Mouse (Mus musculus) midbrain, embryonic 16.5 days (tissue): ENCODE data around the gene Myo15. TPM values are rescaled to one million over a fixed set of nuclear protein-coding genes. Genes with fewer than 3 reads are reported as not detected.
A peak's percentile ranks its signal among the peaks of the same experiment; 100 is the strongest.

Experiments
- ATAC-seq: fragments of 200-750 bp; cut with Nextera tagmentation; 2 replicates; pipeline ENCODE4 v1.8.0; 2017; ENCODE audit warnings: moderate TSS enrichment
- H3K27ac ChIP-seq: fragments of 300-500 bp; sonication (generic); 2 replicates; pipeline ENCODE4 v1.5.1; 2014; ENCODE audit warnings: mild to moderate bottlenecking, low read length, mixed read lengths
- H3K27me3 ChIP-seq: fragments of 300-500 bp; sonication (generic); 2 replicates; pipeline ENCODE4 v1.6.1; 2014; ENCODE audit warnings: low read depth, low read length, mixed read lengths; ENCODE audit not compliant: control insufficient read depth, insufficient read depth
- H3K36me3 ChIP-seq: fragments of 300-500 bp; sonication (generic); 2 replicates; pipeline ENCODE4 v1.6.1; 2014; ENCODE audit warnings: mild to moderate bottlenecking, low read length, moderate library complexity, mixed read lengths; ENCODE audit not compliant: control insufficient read depth, insufficient read depth
- H3K4me1 ChIP-seq: fragments of 300-500 bp; sonication (generic); 2 replicates; pipeline ENCODE4 v1.6.1; 2014; ENCODE audit warnings: mild to moderate bottlenecking, low read length, mixed read lengths; ENCODE audit not compliant: control insufficient read depth, insufficient read depth
- H3K4me2 ChIP-seq: fragments of 300-500 bp; sonication (generic); 2 replicates; pipeline ENCODE4 v1.6.1; 2014; ENCODE audit warnings: mild to moderate bottlenecking, low read length, mixed read lengths
- H3K4me3 ChIP-seq: fragments of 300-500 bp; sonication (generic); 2 replicates; pipeline ENCODE4 v1.5.1; 2014; ENCODE audit warnings: low read depth, mild to moderate bottlenecking, low read length, moderate library complexity, mixed read lengths
- H3K9ac ChIP-seq: fragments of 300-500 bp; sonication (generic); 2 replicates; pipeline ENCODE4 v1.6.1; 2014; ENCODE audit warnings: low read depth, low read length, mixed read lengths
- H3K9me3 ChIP-seq: fragments of 300-500 bp; sonication (generic); replicated peaks from 2 replicates; pipeline ENCODE4 v1.6.1; 2014; ENCODE audit warnings: mild to moderate bottlenecking, low read length, mixed read lengths; ENCODE audit not compliant: control insufficient read depth, poor library complexity, severe bottlenecking
- WGBS: fragments of 180-500 bp; shearing (Covaris S2); extraction: QIAGEN DNeasy Blood & Tissue Kit; methylation state at CpG from one replicate; pipeline ENCODE4 v1.1.7; 2014; 5-methylcytosine and 5-hydroxymethylcytosine counted together
- polyA plus RNA-seq: library from polyadenylated mRNA; unstranded; fragments of >200 nt; fragmentation: Nextera tagmentation; extraction: Ambion mirVana; gene quantifications from 2 replicates; pipeline ENCODE4 v1.2.1, GENCODE M21; 2015

Myo15 gene
- polyA plus RNA-seq, 1 experiment from 2014 or later, result 0.08 TPM

- Histone ChIP-seq H3K4me3 (no peak overlapping the region), H3K4me2 (no peak overlapping the region), H3K27ac (no peak overlapping the region), H3K27me3 (peaks cover 22% of the 10 kb centered on the region), H3K4me1 (peaks cover 6% of the 10 kb centered on the region), H3K9me3 (no peaks in the 10 kb centered on the region), H3K36me3 (no peaks in the 10 kb centered on the region), H3K9ac (no peak overlapping the region)
- ATAC-seq, result no peak
- WGBS, result 73% methylated on average over 2 of the region's 2 CpGs
Measured at GRCm38 (mm10) chr11:60512520-60512919, 43.4 kb downstream of the Myo15 start.

- H3K9ac ChIP-seq, result no peak overlapping the region
- no peak for ATAC-seq
- no peak overlapping the region for H3K4me3 ChIP-seq
- no peak overlapping the region for H3K27ac ChIP-seq
- H3K4me2 ChIP-seq, result no peak overlapping the region
- no peaks in the 10 kb centered on the region for H3K9me3 ChIP-seq
- H3K27me3 ChIP-seq, result peaks cover 6% of the 10 kb centered on the region
- no peaks in the 10 kb centered on the region for H3K36me3 ChIP-seq
- 77% methylated on average over 2 of the region's 2 CpGs for whole genome bisulfite sequencing
- no peaks in the 10 kb centered on the region for H3K4me1 ChIP-seq
Measured at GRCm38 (mm10) chr11:60514941-60515340, 45.8 kb downstream of the Myo15 start.

- no peaks in the 10 kb centered on the region for H3K9me3 ChIP-seq
- H3K27me3 ChIP-seq, result no peaks in the 10 kb centered on the region
- H3K4me2 ChIP-seq, result no peak overlapping the region
- no peaks in the 10 kb centered on the region for H3K36me3 ChIP-seq
- H3K27ac ChIP-seq, result no peak overlapping the region
- no peak overlapping the region for H3K4me3 ChIP-seq
- no peak for ATAC-seq
- H3K4me1 ChIP-seq, result no peaks in the 10 kb centered on the region
- 79% methylated on average over 4 of the region's 4 CpGs for WGBS
- no peak overlapping the region for H3K9ac ChIP-seq
Measured at GRCm38 (mm10) chr11:60518305-60518704, 49.2 kb downstream of the Myo15 start.

GRCm38 (mm10) chr11:60522027-60522426 is 52.9 kb downstream of the Myo15 start:
- Histone ChIP-seq H3K4me1 (no peaks in the 10 kb centered on the region), H3K9me3 (no peaks in the 10 kb centered on the region), H3K4me3 (no peak overlapping the region), H3K4me2 (no peak overlapping the region), H3K27ac (no peak overlapping the region), H3K9ac (no peak overlapping the region), H3K36me3 (no peaks in the 10 kb centered on the region), H3K27me3 (no peaks in the 10 kb centered on the region)
- 80% methylated on average over 5 of the region's 5 CpGs for WGBS
- no peak for ATAC-seq

- Histone ChIP-seq H3K4me2 (no peak overlapping the region), H3K27ac (no peak overlapping the region), H3K4me1 (no peaks in the 10 kb centered on the region), H3K4me3 (no peak overlapping the region), H3K9ac (no peak overlapping the region), H3K36me3 (no peaks in the 10 kb centered on the region), H3K9me3 (no peaks in the 10 kb centered on the region), H3K27me3 (no peaks in the 10 kb centered on the region)
- whole genome bisulfite sequencing, result 92% methylated on average over 6 of the region's 6 CpGs
- ATAC-seq, result no peak
Measured at GRCm38 (mm10) chr11:60522661-60523365, 53.7 kb downstream of the Myo15 start.

GRCm38 (mm10) chr11:60526461-60526860 is 57.3 kb downstream of the Myo15 start:
- Histone ChIP-seq H3K9me3 (no peaks in the 10 kb centered on the region), H3K27me3 (no peaks in the 10 kb centered on the region), H3K27ac (no peak overlapping the region), H3K9ac (no peak overlapping the region), H3K4me3 (no peak overlapping the region), H3K4me1 (no peaks in the 10 kb centered on the region), H3K4me2 (no peak overlapping the region), H3K36me3 (no peaks in the 10 kb centered on the region)
- WGBS, result 65% methylated on average over 4 of the region's 4 CpGs
- ATAC-seq, result no peak

GRCm38 (mm10) chr11:60535676-60536075 is 66.5 kb downstream of the Myo15 start:
- 83% methylated on average over 2 of the region's 2 CpGs for WGBS
- peak overlapping the region; percentile 86 for H3K9ac ChIP-seq
- H3K27me3 ChIP-seq, result no peaks in the 10 kb centered on the region
- H3K4me3 ChIP-seq, result peak overlapping the region; percentile 89; the same call in 1 of the 2 replicates
- H3K4me1 ChIP-seq, result peaks cover 24% of the 10 kb centered on the region
- H3K27ac ChIP-seq, result peak overlapping the region; percentile 99
- no peaks in the 10 kb centered on the region for H3K36me3 ChIP-seq
- H3K4me2 ChIP-seq, result peak overlapping the region; percentile 72
- H3K9me3 ChIP-seq, result no peaks in the 10 kb centered on the region
- ATAC-seq, result no peak

- Histone ChIP-seq H3K27me3 (no peaks in the 10 kb centered on the region), H3K9ac (peak within 1 kb of the TSS; percentile 86), H3K36me3 (no peaks in the 10 kb centered on the region), H3K4me1 (peaks cover 30% of the 10 kb centered on the region), H3K9me3 (no peaks in the 10 kb centered on the region), H3K4me2 (peak within 1 kb of the TSS; percentile 72), H3K4me3 (peak within 1 kb of the TSS; percentile 89), H3K27ac (peak within 1 kb of the TSS; percentile 99)
- 14% methylated on average over 9 of the region's 9 CpGs for WGBS
- no peak for ATAC-seq
Measured at GRCm38 (mm10) chr11:60536180-60536858, 67.2 kb downstream of the Myo15 start, which contains the start of gene Alkbh5. Gene Alkbh5 (plus strand): TSS chr11:60536381.

- Histone ChIP-seq H3K4me1 (peaks cover 36% of the 10 kb centered on the region), H3K36me3 (no peaks in the 10 kb centered on the region), H3K9ac (peak overlapping the region; percentile 86), H3K27ac (peak overlapping the region; percentile 99), H3K4me3 (peak overlapping the region; percentile 89), H3K4me2 (peak overlapping the region; percentile 72), H3K27me3 (no peaks in the 10 kb centered on the region), H3K9me3 (no peaks in the 10 kb centered on the region)
- WGBS, result under 1% methylated on average over 37 of the region's 37 CpGs
- ATAC-seq, result peak; percentile 89
Measured at GRCm38 (mm10) chr11:60536859-60537467, 67.8 kb downstream of the Myo15 start.
